Mouse (Mus musculus) C2C12 (cell line): Measurements from ENCODE around the gene Cacna1b. TPM values are rescaled to one million over a fixed set of nuclear protein-coding genes. Genes with fewer than 3 reads are reported as not detected.

Source experiments
- H3K27me3 ChIP-seq: one replicate; pipeline ENCODE4 v1.6.1; 2011; ENCODE audit not compliant: control insufficient read depth, insufficient read depth, insufficient read length
- H3K36me3 ChIP-seq: one replicate; pipeline ENCODE4 v1.6.1; 2011; ENCODE audit not compliant: control insufficient read depth, insufficient read depth
- H3K4me3 ChIP-seq: one replicate; pipeline ENCODE4 v1.5.1; 2011; ENCODE audit warnings: mild to moderate bottlenecking, control low read depth; ENCODE audit not compliant: poor library complexity, insufficient read depth, severe bottlenecking
- H3K79me2 ChIP-seq: one replicate; pipeline ENCODE4 v1.6.1; 2011; ENCODE audit not compliant: control insufficient read depth, insufficient read depth
- H3K79me3 ChIP-seq: one replicate; pipeline ENCODE4 v1.6.1; 2011; ENCODE audit warnings: low read depth, control low read depth
- H3ac ChIP-seq: one replicate; pipeline ENCODE3; 2011; ENCODE audit warnings: low read depth; ENCODE audit not compliant: control insufficient read depth, insufficient read length
- CEBPB ChIP-seq: IDR thresholded peaks from one replicate; pipeline ENCODE4 v1.6.1; 2011; ENCODE audit warnings: low read depth, mild to moderate bottlenecking, control low read depth, moderate library complexity
- CTCF ChIP-seq: IDR thresholded peaks from one replicate; pipeline ENCODE4 v1.5.1; 2011; ENCODE audit not compliant: control insufficient read depth, insufficient read depth, insufficient read length
- FOSL1 ChIP-seq: IDR thresholded peaks from one replicate; pipeline ENCODE4 v1.8.0; 2011; ENCODE audit warnings: mild to moderate bottlenecking, low read length; ENCODE audit not compliant: poor library complexity, insufficient read depth, severe bottlenecking
- MAX ChIP-seq: IDR thresholded peaks from one replicate; pipeline ENCODE4 v1.6.1; 2011; ENCODE audit warnings: mild to moderate bottlenecking, control low read depth
- MYOD1 ChIP-seq: IDR thresholded peaks from one replicate; pipeline ENCODE4 v1.6.1; 2011; ENCODE audit warnings: low read depth; ENCODE audit not compliant: control insufficient read depth, insufficient read length
- MYOG ChIP-seq: IDR thresholded peaks from one replicate; pipeline ENCODE4 v1.6.1; 2011; ENCODE audit not compliant: control insufficient read depth, insufficient read length; ENCODE audit errors: extremely low read depth
- USF1 ChIP-seq: IDR thresholded peaks from one replicate; pipeline ENCODE4 v1.6.1; 2011; ENCODE audit warnings: low read depth, mild to moderate bottlenecking, control low read depth, moderate library complexity
- polyA plus RNA-seq: library from polyadenylated mRNA; unstranded; fragments of >200 nt; fragmentation: generic; extraction: Trizol; gene quantifications from one replicate; pipeline ENCODE4 v1.2.1, GENCODE M21; 2012; ENCODE audit warnings: missing spikeins

Gene Cacna1b
- polyA plus RNA-seq, 1 experiment = under 0.01 TPM

DNA sequence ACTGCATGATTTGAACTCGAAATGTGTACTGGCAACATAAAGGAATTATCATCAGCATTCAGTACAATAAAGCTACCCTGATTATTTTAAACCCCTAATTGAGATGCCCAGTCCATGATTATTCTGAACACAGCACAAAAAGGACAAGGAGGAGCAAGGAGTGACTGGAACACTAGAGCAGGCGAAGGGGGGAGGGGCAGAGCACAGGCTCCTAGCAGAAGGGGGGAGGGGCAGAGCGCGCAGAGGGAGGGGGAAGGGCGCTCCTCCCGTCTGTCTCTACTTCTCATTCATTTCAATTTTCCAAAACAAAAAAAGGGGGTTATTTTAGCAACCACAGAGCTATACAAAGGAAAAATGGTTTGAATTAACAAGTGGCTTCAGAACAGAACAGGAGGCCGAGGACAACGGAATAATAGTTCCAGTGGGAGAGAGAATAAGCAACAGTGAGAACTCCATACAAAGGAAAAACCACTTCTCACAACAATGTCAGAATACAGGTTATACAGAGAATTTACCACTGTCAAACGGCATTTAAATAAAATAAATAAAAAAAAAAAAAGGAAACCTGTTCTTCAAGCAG is 98.2 kb downstream of the Cacna1b start:
- Histone ChIP-seq H3K27me3 (peaks cover 17% of the 10 kb centered on the region), H3K79me3 (no peaks in the 10 kb centered on the region), H3ac (no peak overlapping the region), H3K4me3 (no peak overlapping the region), H3K79me2 (no peaks in the 10 kb centered on the region), H3K36me3 (no peaks in the 10 kb centered on the region)
- no peak for TF ChIP-seq MYOD1
- no peak for TF ChIP-seq MAX
- TF ChIP-seq USF1 = no peak
- TF ChIP-seq FOSL1 = no peak
- TF ChIP-seq CTCF = no peak
- no peak for TF ChIP-seq CEBPB
- no peak for TF ChIP-seq MYOG

DNA sequence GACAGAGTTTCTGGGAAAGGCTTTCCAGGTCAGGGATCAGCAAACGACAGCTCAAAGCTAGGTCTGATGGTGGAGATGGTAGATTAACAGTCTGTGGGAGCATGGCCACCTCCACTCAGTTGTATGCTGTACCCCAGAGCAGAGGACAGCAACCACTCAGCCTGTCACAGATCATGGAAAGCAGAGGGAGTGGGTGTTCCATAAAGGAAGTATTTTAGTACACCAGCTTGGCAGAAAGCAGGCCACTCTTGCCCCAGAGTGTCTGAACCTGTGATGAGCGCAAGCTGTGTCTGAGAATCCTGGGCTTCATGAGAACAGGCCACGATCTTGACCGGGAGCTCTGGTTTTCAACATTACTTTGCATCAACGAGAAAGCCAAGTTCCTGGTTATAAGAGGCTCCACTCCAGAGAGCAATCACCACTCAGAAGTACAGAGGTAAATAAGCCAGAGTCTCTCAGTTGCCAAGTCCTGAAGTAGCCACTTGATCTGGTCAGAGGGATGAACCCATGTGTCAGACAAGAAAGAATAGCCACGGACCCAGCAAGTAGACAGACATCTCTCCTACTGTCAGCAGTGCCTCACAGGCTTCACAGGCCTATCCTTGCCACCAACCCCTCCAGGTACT is 103.7 kb downstream of the Cacna1b start:
- no peak for TF ChIP-seq CEBPB
- TF ChIP-seq MAX = no peak
- TF ChIP-seq MYOD1 = no peak
- no peak for TF ChIP-seq FOSL1
- no peak for TF ChIP-seq USF1
- TF ChIP-seq CTCF = no peak
- TF ChIP-seq MYOG = no peak
- Histone ChIP-seq H3K79me3 (no peaks in the 10 kb centered on the region), H3K27me3 (peaks cover 18% of the 10 kb centered on the region), H3K79me2 (no peaks in the 10 kb centered on the region), H3K4me3 (no peak overlapping the region), H3ac (no peak overlapping the region), H3K36me3 (no peaks in the 10 kb centered on the region)

DNA sequence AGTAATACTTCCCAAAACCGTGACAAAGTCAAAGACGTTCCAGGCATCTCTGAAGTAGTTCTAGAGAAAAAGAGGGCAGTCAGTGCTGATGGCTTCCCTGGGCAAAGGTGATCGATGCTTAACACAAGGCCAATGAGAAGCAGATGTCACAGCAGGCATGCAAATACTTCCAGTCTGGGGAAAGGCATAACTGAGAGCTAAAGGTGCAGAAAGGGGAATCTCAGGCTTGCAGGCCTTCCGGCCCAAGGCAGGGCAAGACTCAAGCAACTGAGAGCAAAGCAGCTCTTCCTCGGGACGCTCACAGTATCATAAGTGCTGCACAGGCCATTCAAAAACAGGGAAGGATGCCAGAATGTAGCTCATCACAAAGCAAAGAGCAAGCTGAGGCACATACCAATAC is 114.4 kb downstream of the Cacna1b start:
- H3ac ChIP-seq = no peak overlapping the region
- TF ChIP-seq MYOD1 (no peak), CEBPB (no peak), MAX (no peak), USF1 (no peak), FOSL1 (no peak), CTCF (no peak), MYOG (no peak)
- H3K79me2 ChIP-seq = no peaks in the 10 kb centered on the region
- no peaks in the 10 kb centered on the region for H3K79me3 ChIP-seq
- peaks cover 12% of the 10 kb centered on the region for H3K27me3 ChIP-seq
- no peaks in the 10 kb centered on the region for H3K36me3 ChIP-seq
- H3K4me3 ChIP-seq = no peak overlapping the region

DNA sequence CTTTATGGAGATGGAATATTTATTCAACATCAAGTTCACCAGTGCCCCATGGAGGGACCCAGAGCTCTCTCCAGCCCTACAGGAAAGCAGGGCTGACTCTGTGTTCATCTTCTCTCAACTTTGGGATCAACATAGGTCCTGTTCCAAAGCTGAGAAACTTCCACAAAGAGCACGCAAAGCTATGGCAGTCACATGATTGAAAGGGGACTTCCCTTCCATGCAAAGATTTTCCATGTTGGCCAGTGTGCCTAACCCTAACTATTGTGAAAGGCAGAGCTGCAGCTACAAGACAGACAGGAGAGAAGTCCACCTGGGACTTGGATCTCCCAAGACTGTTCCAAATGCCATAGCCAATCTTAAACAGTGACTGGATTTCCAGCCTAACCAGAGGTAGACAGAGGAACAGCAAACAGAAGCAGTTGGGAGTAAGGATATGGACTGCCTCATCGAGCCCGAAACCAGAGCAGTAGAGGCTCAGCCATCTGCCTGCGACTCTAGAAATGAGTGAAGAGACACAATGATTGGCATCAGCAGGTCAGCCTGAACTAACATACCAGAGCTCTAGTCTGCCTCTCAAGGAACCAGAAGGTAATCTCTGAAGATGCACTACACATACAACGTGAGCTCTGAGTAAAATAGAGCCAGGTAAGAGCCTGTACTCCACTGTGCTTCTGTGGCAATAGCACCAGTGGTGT is 116.4 kb downstream of the Cacna1b start:
- TF ChIP-seq CTCF = no peak
- TF ChIP-seq CEBPB = no peak
- no peaks in the 10 kb centered on the region for H3K79me3 ChIP-seq
- no peaks in the 10 kb centered on the region for H3K36me3 ChIP-seq
- H3K4me3 ChIP-seq = no peak overlapping the region
- no peaks in the 10 kb centered on the region for H3K79me2 ChIP-seq
- H3K27me3 ChIP-seq = no peaks in the 10 kb centered on the region
- no peak overlapping the region for H3ac ChIP-seq

DNA sequence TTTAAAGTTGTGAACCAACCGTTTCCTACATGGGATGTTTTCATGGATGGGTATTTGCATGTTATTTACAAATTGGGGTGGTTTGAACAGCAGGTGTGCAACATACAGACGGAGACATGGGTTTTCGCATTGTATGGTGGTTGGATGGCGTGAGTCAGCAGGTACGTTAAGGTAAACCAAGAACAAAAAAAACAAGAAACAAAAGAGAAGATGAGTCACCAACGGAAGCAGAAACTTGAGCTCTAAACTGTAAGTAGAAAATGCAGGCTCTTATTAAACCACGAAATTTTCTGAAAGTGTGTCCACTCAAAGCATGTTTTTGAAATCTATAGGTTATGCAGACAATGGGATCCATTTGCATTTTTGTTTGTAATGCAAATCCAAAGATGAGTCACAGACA is 120.1 kb downstream of the Cacna1b start:
- TF ChIP-seq MYOG (no peak), MAX (no peak), MYOD1 (no peak), USF1 (no peak), FOSL1 (no peak), CEBPB (no peak), CTCF (no peak)
- no peak overlapping the region for H3ac ChIP-seq
- no peak overlapping the region for H3K4me3 ChIP-seq
- H3K36me3 ChIP-seq = no peaks in the 10 kb centered on the region
- no peaks in the 10 kb centered on the region for H3K79me2 ChIP-seq
- H3K27me3 ChIP-seq = peaks cover 4% of the 10 kb centered on the region
- no peaks in the 10 kb centered on the region for H3K79me3 ChIP-seq

DNA sequence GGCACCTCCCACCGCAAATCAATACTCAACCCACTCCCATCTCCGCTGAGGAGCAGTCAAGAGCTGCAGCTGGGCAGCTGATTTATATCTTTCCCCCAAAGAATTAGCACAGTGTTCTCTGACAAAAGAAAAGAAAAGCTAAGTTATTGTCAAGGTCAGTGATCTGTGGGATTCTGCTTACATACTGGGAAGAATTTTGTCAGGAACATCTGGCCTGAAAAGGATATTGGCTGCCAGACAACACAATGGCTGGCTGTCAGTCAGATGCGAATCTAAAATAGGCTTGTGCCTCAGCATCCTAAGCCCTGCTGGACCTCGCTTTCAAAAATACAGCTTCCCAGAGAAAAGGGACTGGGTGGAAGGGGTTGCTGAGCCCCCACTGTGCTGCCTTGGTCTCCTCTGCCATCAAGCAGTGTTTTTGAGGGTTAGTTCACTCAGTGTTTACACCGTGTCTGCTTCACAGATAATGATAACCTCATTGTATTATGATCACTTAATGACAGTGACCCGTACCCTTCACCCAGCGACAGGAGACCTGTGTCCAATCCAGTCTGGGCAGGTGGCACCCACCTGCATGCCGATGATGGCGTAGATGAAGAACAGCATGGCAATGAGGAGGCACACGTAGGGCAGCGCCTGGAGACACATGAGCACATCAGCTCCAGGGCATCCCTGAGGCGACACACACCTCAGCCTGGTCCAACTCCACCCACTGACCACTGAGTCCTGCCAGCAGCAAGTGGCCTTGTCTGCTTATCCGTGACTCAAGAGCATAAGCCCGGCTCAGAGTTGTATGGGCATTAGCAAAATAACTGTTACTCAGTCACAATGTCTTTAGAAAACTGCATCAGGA is 124.6 kb downstream of the Cacna1b start:
- Histone ChIP-seq H3K79me3 (no peaks in the 10 kb centered on the region), H3K27me3 (peaks cover 4% of the 10 kb centered on the region), H3K36me3 (no peaks in the 10 kb centered on the region), H3K4me3 (no peak overlapping the region), H3ac (no peak overlapping the region), H3K79me2 (no peaks in the 10 kb centered on the region)
- TF ChIP-seq CEBPB (no peak), USF1 (no peak), MYOG (no peak), FOSL1 (no peak), MYOD1 (no peak), CTCF (no peak), MAX (no peak)
